Mouse (Mus musculus): ENCODE data around the gene Pknox2.

- TF ChIP-seq CTCF (conservative IDR thresholded peaks at IDR 0.05; ENCODE audit: low read length) (no peak), POU5F1 (IDR thresholded peaks at IDR 0.05; ENCODE audit: borderline replicate concordance, low read length) (no peak)
Measured at GRCm38 (mm10) chr9:37140464-37141181, 6.6 kb downstream of the Pknox2 start.

All from E14TG2a.4 (cell line).